Mouse (Mus musculus) hindbrain, embryonic 12.5 days (tissue): Measurements from ENCODE around the gene Atp5d. TPM values are rescaled to one million over a fixed set of nuclear protein-coding genes. Genes with fewer than 3 reads are reported as not detected.

Source experiments
- ATAC-seq: fragments of 200-750 bp; cut with Nextera tagmentation; 2 replicates; pipeline ENCODE4 v1.8.0; 2017; ENCODE audit warnings: moderate TSS enrichment; ENCODE audit not compliant: low FRiP score
- H3K27ac ChIP-seq: fragments of 300-500 bp; sonication (generic); 2 replicates; pipeline ENCODE4 v1.5.1; 2016; ENCODE audit warnings: mild to moderate bottlenecking
- H3K27me3 ChIP-seq: fragments of 300-500 bp; sonication (generic); 2 replicates; pipeline ENCODE4 v1.6.1; 2016; ENCODE audit warnings: mild to moderate bottlenecking
- H3K36me3 ChIP-seq: fragments of 300-500 bp; sonication (generic); 2 replicates; pipeline ENCODE4 v1.6.1; 2016; ENCODE audit warnings: mild to moderate bottlenecking
- H3K4me1 ChIP-seq: fragments of 300-500 bp; sonication (generic); 2 replicates; pipeline ENCODE4 v1.6.1; 2016
- H3K4me2 ChIP-seq: fragments of 300-500 bp; sonication (generic); replicated peaks from 2 replicates; pipeline ENCODE4 v1.6.1; 2016; ENCODE audit warnings: mild to moderate bottlenecking
- H3K4me3 ChIP-seq: fragments of 300-500 bp; sonication (generic); 2 replicates; pipeline ENCODE4 v1.5.1; 2016; ENCODE audit warnings: mild to moderate bottlenecking
- H3K9ac ChIP-seq: fragments of 300-500 bp; sonication (generic); 2 replicates; pipeline ENCODE4 v1.6.1; 2016; ENCODE audit warnings: mild to moderate bottlenecking, moderate library complexity
- H3K9me3 ChIP-seq: fragments of 300-500 bp; sonication (generic); replicated peaks from 2 replicates; pipeline ENCODE4 v1.6.1; 2016; ENCODE audit warnings: mild to moderate bottlenecking
- WGBS: fragments of 180-500 bp; shearing (Covaris S2); methylation state at CpG from one replicate; pipeline ENCODE4 v1.1.7; 2016; 5-methylcytosine and 5-hydroxymethylcytosine counted together
- polyA plus RNA-seq: library from polyadenylated mRNA; unstranded; fragments of >200 nt; fragmentation: Nextera tagmentation; extraction: Ambion mirVana; gene quantifications from 2 replicates; pipeline ENCODE4 v1.2.1, GENCODE M21; 2016

Atp5d gene
- polyA plus RNA-seq, 1 experiment from 2014 or later: 385 TPM

DNA sequence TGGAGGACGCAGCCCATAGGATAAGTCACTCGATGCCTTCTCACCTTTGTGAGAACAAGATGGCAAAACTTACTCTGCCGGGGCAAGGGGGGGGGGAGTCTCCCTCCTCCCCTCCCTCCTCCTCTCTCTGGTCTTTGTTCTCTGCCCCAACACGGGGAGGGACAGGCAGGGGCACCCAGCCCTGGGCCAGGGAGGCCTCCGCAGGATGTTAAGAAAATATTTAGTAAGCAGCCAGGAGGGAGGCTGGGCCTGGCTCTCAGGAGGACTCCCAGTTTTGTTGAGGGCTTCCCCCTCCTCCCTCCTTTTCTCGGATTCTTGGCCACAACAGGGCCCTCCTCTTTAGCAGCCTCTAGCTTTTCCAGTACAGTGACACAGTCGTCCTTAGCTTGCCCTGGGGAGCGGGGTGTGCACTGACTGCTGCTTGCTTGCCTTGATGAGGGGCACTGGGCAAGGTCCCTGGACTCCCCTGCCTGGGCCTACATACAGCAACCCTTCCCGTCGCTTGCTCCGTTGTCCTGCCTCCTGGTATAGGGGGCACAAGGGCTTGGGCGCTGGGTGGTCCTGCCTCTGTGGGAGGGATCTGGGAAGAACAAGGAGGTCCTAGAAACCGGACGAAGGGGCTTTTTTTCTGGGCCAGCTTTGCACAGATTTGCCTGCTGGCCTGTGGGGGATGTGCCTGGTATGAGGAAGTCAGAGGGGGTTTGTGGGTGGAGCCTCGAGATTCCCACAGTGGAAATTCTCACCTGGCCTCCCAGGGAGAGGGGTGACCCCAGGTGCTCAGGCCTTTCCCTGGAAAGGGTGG, 13.8 kb downstream of the Atp5d start:
- Histone ChIP-seq H3K4me3 (peak overlapping the region; percentile 99), H3K27ac (peak overlapping the region; percentile 100), H3K4me2 (peak overlapping the region; percentile 99), H3K27me3 (no peaks in the 10 kb centered on the region), H3K4me1 (peaks cover 63% of the 10 kb centered on the region), H3K9ac (peak overlapping the region; percentile 100), H3K36me3 (peaks cover 63% of the 10 kb centered on the region), H3K9me3 (no peaks in the 10 kb centered on the region)
- WGBS: 5% methylated on average over 15 of the region's 15 CpGs
- ATAC-seq: no peak

DNA sequence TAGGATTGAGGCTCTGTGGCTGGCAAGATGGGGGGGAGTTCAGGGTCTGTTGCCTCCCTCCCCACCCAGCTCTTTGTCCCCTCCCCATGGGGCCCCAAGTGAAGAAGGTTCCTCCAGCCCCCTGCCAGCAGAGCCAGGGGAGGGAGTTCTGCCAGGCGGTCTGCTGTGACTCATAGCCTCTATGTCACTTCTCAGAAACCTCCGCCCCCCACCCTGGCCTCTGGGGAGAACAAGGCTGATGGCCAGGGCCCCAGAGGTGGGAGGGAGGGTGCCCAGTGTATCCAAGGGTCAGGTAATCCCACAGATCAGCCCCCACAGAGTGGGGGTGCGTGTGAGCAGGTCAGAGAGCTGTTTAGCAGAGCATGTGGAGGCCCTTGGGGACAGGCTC, 14.4 kb downstream of the Atp5d start:
- Histone ChIP-seq H3K4me1 (peaks cover 62% of the 10 kb centered on the region), H3K36me3 (peaks cover 68% of the 10 kb centered on the region), H3K4me3 (peak overlapping the region; percentile 99), H3K9ac (peak overlapping the region; percentile 100), H3K4me2 (peak overlapping the region; percentile 99), H3K27me3 (no peaks in the 10 kb centered on the region), H3K9me3 (no peaks in the 10 kb centered on the region), H3K27ac (peak overlapping the region; percentile 100)
- ATAC-seq: no peak
- 38% methylated on average over 3 of the region's 3 CpGs for WGBS

GRCm38 (mm10) chr10:80153713-80154112, 15.3 kb downstream of the Atp5d start:
- no peaks in the 10 kb centered on the region for H3K27me3 ChIP-seq
- H3K4me1 ChIP-seq: peaks cover 68% of the 10 kb centered on the region
- peak overlapping the region; percentile 99 for H3K4me3 ChIP-seq
- no peaks in the 10 kb centered on the region for H3K9me3 ChIP-seq
- H3K36me3 ChIP-seq: peaks cover 68% of the 10 kb centered on the region
- 79% methylated on average over 19 of the region's 19 CpGs for WGBS
- peak overlapping the region; percentile 100 for H3K27ac ChIP-seq
- peak overlapping the region; percentile 100 for H3K9ac ChIP-seq
- peak overlapping the region; percentile 99 for H3K4me2 ChIP-seq
- no peak for ATAC-seq

GRCm38 (mm10) chr10:80154384-80154783, 16.0 kb downstream of the Atp5d start:
- H3K27me3 ChIP-seq: no peaks in the 10 kb centered on the region
- peak overlapping the region; percentile 5; the same call in 1 of the 2 replicates for H3K4me3 ChIP-seq
- peaks cover 68% of the 10 kb centered on the region for H3K36me3 ChIP-seq
- H3K27ac ChIP-seq: peak overlapping the region; percentile 100
- WGBS: 86% methylated on average over 7 of the region's 7 CpGs
- no peaks in the 10 kb centered on the region for H3K9me3 ChIP-seq
- ATAC-seq: no peak
- H3K9ac ChIP-seq: 0 out of 2 replicates have a peak overlapping the region, but pooled peaks have one; percentile 100
- peak overlapping the region; percentile 99; the same call in 1 of the 2 replicates for H3K4me2 ChIP-seq
- peaks cover 75% of the 10 kb centered on the region for H3K4me1 ChIP-seq

DNA sequence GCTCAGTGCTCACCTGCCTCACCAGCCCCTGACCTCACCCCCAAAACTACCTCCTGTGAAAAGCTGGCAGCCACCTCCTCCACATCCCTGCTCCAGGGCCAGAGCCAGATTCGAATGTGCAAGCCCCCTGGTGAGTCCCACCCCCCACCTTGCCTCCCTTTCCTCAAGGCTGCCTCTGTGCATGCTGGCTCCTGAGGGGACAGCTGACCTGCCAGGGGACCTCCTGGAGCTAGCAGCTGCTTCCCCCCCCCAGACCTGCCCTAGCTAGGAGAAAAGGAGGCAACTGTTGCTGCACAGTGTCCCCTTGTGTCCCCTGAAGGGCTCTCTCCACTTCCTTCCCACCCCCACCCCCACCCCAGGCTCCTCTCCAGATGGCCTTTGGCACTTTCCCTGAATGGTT, 16.8 kb downstream of the Atp5d start:
- peak overlapping the region; percentile 71 for H3K27ac ChIP-seq
- H3K9ac ChIP-seq: peak overlapping the region; percentile 47
- 47% methylated on average over 1 of the region's 1 CpGs for WGBS
- no peaks in the 10 kb centered on the region for H3K27me3 ChIP-seq
- peaks cover 80% of the 10 kb centered on the region for H3K4me1 ChIP-seq
- H3K4me2 ChIP-seq: no peak overlapping the region; the same call in 1 of the 2 replicates
- ATAC-seq: no peak
- peaks cover 68% of the 10 kb centered on the region for H3K36me3 ChIP-seq
- 0 out of 2 replicates have a peak overlapping the region, but pooled peaks have one; percentile 7 for H3K4me3 ChIP-seq
- H3K9me3 ChIP-seq: no peaks in the 10 kb centered on the region

DNA sequence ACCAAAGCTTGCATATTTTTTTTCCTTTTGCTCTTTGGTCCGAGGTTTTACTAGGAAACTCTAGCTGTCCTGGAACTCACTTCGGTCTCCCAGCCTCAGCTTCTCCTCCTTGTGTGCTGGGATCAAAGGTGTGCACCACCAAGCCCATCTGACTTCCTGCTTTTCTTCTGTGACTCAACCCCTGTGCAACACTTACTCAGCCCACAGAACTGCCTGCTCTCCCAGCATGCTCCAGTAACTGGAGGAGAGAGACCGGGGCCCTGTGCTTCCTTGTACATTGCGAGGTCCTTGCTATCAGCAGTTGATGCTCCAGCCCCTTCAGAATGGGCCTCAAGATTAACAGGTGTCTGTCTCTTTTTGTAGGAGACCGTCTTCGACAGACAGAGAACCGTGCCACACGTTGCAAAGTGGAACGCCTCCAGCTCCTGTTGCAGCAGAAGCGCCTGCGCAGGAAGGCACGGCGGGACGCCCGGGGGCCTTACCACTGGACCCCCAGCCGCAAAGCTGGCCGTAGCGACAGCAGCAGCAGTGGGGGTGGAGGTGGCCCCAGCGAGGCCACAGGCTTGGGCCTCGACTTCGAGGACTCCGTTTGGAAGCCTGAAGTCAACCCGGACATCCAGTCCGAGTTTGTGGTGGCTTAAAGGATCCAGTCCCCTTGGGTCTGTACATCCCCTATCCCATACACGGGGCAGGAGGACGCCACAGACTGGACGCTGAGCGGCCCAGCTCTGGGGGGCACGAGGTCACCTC, 17.7 kb downstream of the Atp5d start:
- H3K4me1 ChIP-seq: peaks cover 89% of the 10 kb centered on the region
- peaks cover 65% of the 10 kb centered on the region for H3K36me3 ChIP-seq
- H3K4me3 ChIP-seq: peak overlapping the region; percentile 3; the same call in 1 of the 2 replicates
- no peak overlapping the region for H3K4me2 ChIP-seq
- H3K27me3 ChIP-seq: no peaks in the 10 kb centered on the region
- 0 out of 2 replicates have a peak overlapping the region, but pooled peaks have one; percentile 47 for H3K9ac ChIP-seq
- H3K9me3 ChIP-seq: no peaks in the 10 kb centered on the region
- H3K27ac ChIP-seq: peak overlapping the region; percentile 91
- 84% methylated on average over 29 of the region's 29 CpGs for WGBS
- no peak for ATAC-seq

- Histone ChIP-seq H3K27me3 (no peaks in the 10 kb centered on the region), H3K9me3 (no peaks in the 10 kb centered on the region), H3K36me3 (peaks cover 60% of the 10 kb centered on the region), H3K4me3 (peak overlapping the region; percentile 3; the same call in 1 of the 2 replicates), H3K4me1 (peaks cover 93% of the 10 kb centered on the region), H3K9ac (no peak overlapping the region), H3K27ac (peak overlapping the region; percentile 91), H3K4me2 (no peak overlapping the region)
- no peak for ATAC-seq
- 68% methylated on average over 7 of the region's 7 CpGs for WGBS
These were observed 18.3 kb downstream of the Atp5d start for GRCm38 (mm10) chr10:80156752-80157053.

DNA sequence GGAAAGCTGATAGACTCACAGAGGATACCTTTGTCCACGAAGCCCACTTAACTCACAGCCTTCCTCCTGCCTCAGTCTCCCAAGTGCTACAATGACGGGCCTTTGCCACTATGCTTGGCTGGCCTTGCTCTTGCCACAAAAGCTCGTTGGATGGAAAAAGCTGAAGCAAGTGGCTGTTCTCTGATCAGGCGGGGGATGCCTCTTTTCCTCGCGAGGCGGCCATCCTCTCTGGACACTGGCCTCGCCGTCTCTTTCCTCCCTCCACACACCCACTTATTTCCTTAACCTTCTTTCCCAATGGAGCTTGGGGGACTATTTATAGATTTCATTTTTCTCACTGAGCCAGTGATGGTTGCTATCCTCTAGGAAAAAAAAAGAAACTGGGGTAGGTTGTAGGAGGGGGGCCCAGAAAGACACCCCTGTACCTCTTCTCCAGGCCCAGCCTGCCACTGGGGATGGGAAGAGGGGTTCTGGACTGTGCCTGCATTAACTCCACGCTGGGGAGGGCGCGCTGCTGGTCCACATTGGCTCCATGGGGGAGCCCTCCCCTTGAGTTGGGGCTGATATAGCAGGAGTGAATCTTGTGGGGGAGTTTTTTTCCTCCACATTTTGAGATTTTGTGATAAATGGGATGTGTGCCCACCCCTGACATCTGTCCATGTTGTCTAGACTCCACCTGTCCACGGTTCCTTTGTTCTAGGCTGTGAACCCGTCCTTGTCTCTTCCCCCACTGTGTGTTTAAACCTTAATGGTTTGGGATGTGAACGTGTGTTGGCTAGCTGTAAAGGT, 18.9 kb downstream of the Atp5d start:
- Histone ChIP-seq H3K4me1 (peaks cover 93% of the 10 kb centered on the region), H3K9me3 (no peaks in the 10 kb centered on the region), H3K27ac (peak overlapping the region; percentile 91), H3K4me3 (0 out of 2 replicates have a peak overlapping the region, but pooled peaks have one; percentile 1), H3K27me3 (no peaks in the 10 kb centered on the region), H3K36me3 (peaks cover 54% of the 10 kb centered on the region), H3K4me2 (0 out of 2 replicates have a peak overlapping the region, but pooled peaks have one; percentile 8), H3K9ac (0 out of 2 replicates have a peak overlapping the region, but pooled peaks have one; percentile 2)
- whole genome bisulfite sequencing: 61% methylated on average over 15 of the region's 15 CpGs
- ATAC-seq: no peak

DNA sequence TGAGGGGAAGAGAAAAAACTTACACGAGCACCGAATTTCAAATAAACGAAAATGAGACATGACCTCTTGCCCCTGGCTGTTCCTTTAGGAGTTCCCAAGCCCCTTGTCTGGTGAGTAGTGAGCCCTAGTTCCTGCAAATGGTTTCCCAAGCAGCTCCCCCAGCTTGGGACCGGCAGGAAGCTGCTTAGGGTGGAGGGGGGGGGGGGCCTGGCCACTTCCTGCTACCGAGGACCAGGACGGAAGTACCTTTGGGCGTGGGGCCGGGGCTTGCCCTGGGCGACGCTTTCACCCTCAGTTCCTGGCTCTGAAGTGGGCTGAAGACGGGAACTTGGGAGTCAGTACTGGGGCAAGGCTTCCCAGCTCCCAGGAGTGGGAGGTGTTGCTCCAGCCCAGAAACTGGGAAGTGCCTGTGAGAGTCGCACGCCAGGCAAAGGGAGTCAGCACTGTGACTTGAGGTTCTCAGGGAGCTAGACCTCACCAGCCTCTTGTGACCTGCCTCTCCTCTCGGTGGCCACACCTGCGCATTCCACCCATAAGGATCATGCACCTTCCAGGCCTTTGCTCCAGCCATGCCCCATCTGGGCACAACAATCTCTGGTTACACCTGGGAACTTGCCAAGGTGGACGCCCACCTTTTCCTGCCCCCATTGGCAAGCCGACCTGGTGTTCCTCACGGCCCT, 20.0 kb downstream of the Atp5d start:
- no peak; the same call in 1 of the 2 replicates for ATAC-seq
- H3K27me3 ChIP-seq: no peaks in the 10 kb centered on the region
- peaks cover 86% of the 10 kb centered on the region for H3K4me1 ChIP-seq
- H3K9me3 ChIP-seq: no peaks in the 10 kb centered on the region
- peak overlapping the region; percentile 41 for H3K4me3 ChIP-seq
- 0 out of 2 replicates have a peak overlapping the region, but pooled peaks have one; percentile 48 for H3K9ac ChIP-seq
- 12% methylated on average over 18 of the region's 18 CpGs for WGBS
- H3K36me3 ChIP-seq: peaks cover 42% of the 10 kb centered on the region
- peak overlapping the region; percentile 91 for H3K27ac ChIP-seq
- peak overlapping the region; percentile 63; the same call in 1 of the 2 replicates for H3K4me2 ChIP-seq

DNA sequence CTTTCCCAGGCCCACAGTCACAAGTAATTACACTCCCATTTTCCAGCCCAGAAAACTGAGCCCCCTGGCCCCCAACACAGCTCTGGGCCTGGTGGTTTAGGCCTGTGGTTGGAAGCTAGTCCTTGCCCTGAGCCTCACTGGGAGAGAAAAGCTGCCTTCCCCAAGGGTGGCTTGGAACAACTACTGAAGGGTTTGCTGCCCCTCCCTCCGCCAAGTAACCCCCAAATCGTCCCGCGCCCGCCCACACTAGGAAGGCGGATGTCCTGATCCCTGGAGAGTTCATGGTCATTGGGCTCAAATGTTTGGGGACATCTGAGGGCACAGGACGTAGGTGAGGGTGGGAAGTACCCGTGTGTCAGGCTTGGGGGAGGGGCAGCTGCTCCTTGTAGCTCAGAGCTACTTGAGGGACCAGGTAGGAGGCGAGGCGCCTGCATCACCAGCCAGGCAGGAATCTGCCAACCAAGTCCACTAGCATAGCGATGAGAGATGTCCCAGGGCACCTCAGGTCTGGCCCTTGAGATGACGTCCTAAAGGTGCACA, 20.7 kb downstream of the Atp5d start:
- Histone ChIP-seq H3K4me3 (peak overlapping the region; percentile 41), H3K9ac (peak overlapping the region; percentile 48; the same call in 1 of the 2 replicates), H3K4me1 (peaks cover 82% of the 10 kb centered on the region), H3K27me3 (no peaks in the 10 kb centered on the region), H3K36me3 (peaks cover 36% of the 10 kb centered on the region), H3K27ac (peak overlapping the region; percentile 91), H3K4me2 (peak overlapping the region; percentile 63), H3K9me3 (no peaks in the 10 kb centered on the region)
- WGBS: 11% methylated on average over 12 of the region's 12 CpGs
- ATAC-seq: peak; percentile 2; the same call in 1 of the 2 replicates
